Comparison of ENCODE assay signal across 20 mouse cellular contexts in the genomic region with DNA sequence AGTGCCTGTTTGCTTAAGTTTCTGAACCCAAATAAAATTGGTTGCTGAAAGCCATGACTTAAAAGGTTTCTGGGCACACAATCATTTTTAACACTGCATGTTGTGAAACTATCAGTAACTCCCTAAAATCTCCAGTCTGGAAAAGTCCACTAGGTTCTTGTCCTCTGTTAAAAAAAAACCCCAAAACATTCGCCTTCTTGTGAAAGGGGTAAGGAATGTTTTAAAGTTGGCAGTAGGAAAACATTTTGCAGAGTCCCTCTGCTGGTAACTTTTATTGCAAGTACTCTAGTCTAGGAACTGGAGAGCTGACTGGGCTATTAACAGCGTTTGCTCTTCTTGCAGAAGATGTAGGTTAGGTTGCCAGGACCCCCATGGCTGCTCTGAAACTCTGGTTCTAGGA.
A peak's percentile ranks its signal among the peaks of the same experiment; 100 is the strongest.
DNase-seq lines count a peak whose midpoint lies in the region; ATAC-seq and TF ChIP-seq lines count a peak whose summit lies in the region.
"Had no signal": no experiment of that assay in that cellular context is flagged by ENCODE, and none has a peak within 500 bp of the region (broad histone marks: within the 10 kb centered on the region; RNA-seq: fewer than 3 reads in every experiment).

No protein-coding gene starts in this region.

- intact Hi-C loops in heart, postnatal 14 days (cut with DNase I): no loop called here

- H3K27ac ChIP-seq in forebrain, postnatal 0 days (ENCODE audit: low read depth, low read length): no peak overlapping the region
- H3K27ac ChIP-seq in forebrain, embryonic 16.5 days (ENCODE audit: low read length): no peak overlapping the region
- peak overlapping the region; percentile 40; the same call in 1 of the 2 replicates for H3K27ac ChIP-seq in heart, embryonic 16.5 days (ENCODE audit: low read length)
- H3K27ac ChIP-seq in liver, adult 2 months (replicated peaks; ENCODE audit: insufficient read depth, low read depth, low read length): no peak overlapping the region
- no peak overlapping the region for H3K27ac ChIP-seq in liver, embryonic 12.5 days
- H3K27ac ChIP-seq: embryonic facial prominence, embryonic 12.5 days; limb, embryonic 12.5 days; liver, embryonic 14.5 days had no signal

- H3K4me3 ChIP-seq in forebrain, postnatal 0 days (ENCODE audit: low read depth, low read length): no peak overlapping the region
- H3K4me3 ChIP-seq in forebrain, embryonic 16.5 days (replicated peaks; ENCODE audit: low read length): no peak overlapping the region
- 0 out of 2 replicates have a peak overlapping the region, but pooled peaks have one; percentile 18 for H3K4me3 ChIP-seq in heart, embryonic 16.5 days (ENCODE audit: low read length)
- H3K4me3 ChIP-seq in liver, adult 2 months (ENCODE audit: insufficient read depth, low read depth, low read length): no peak overlapping the region
- no peak overlapping the region for H3K4me3 ChIP-seq in liver, embryonic 12.5 days
- H3K4me3 ChIP-seq: embryonic facial prominence, embryonic 12.5 days; limb, embryonic 12.5 days had no signal

- DNase-seq in forebrain, postnatal 0 days: no peak
- no peak for DNase-seq in heart, postnatal 14 days
- peak; percentile 59 for DNase-seq in liver, adult 2 months (ENCODE audit: extremely low read depth, low read depth, low spot score)
- DNase-seq in Patski (ENCODE audit: low read depth, low spot score): no peak
- DNase-seq in adrenal gland, adult (ENCODE audit: inconsistent age in 2 of 2, low spot score in 1 of 2): no peak
- DNase-seq: adrenal gland, adult 2 months; cerebellum, adult 8-10 months; kidney, adult 2 months; kidney, postnatal 14 days; right cerebral cortex, postnatal 25 days; thymus, adult 18-20 months had no signal

- no peaks in the 10 kb centered on the region for H3K27me3 ChIP-seq in forebrain, postnatal 0 days (ENCODE audit: insufficient read depth, low read length)
- no peaks in the 10 kb centered on the region for H3K27me3 ChIP-seq in forebrain, embryonic 16.5 days (replicated peaks; ENCODE audit: control insufficient read depth, insufficient read depth, low read length)
- H3K27me3 ChIP-seq in heart, embryonic 16.5 days (ENCODE audit: control insufficient read depth, insufficient read depth, low read length): no peaks in the 10 kb centered on the region
- no peaks in the 10 kb centered on the region for H3K27me3 ChIP-seq in liver, adult 2 months (ENCODE audit: control insufficient read depth, insufficient read depth, low read length)
- no peaks in the 10 kb centered on the region for H3K27me3 ChIP-seq in liver, embryonic 12.5 days (replicated peaks)
- no peaks in the 10 kb centered on the region for H3K27me3 ChIP-seq in Patski
- H3K27me3 ChIP-seq: CH12.LX; embryonic facial prominence, embryonic 12.5 days had no signal

- no peak overlapping the region for H3K4me2 ChIP-seq in forebrain, postnatal 0 days (ENCODE audit: low read depth)
- no peak overlapping the region for H3K4me2 ChIP-seq in forebrain, embryonic 16.5 days (ENCODE audit: low read length)
- H3K4me2 ChIP-seq in heart, embryonic 16.5 days (ENCODE audit: low read depth, low read length): peak overlapping the region; percentile 54
- H3K4me2 ChIP-seq in liver, embryonic 12.5 days: no peak overlapping the region
- H3K4me2 ChIP-seq: embryonic facial prominence, embryonic 12.5 days; limb, embryonic 12.5 days had no signal

- no peaks in the 10 kb centered on the region for H3K79me2 ChIP-seq in liver, adult 2 months (ENCODE audit: control insufficient read depth, insufficient read depth, low read length)

- no peak for ATAC-seq in forebrain, postnatal 0 days
- ATAC-seq in forebrain, embryonic 16.5 days: no peak
- ATAC-seq in heart, embryonic 16.5 days (replicated peaks; ENCODE audit: extremely low read depth, insufficient read depth, low FRiP score): no peak
- ATAC-seq in liver, embryonic 12.5 days: no peak
- ATAC-seq in Patski: no peak
- ATAC-seq: forebrain, embryonic 14.5 days; midbrain, embryonic 16.5 days had no signal

- WGBS in forebrain, postnatal 0 days: 37% methylated on average over 2 of the region's 2 CpGs
- WGBS in forebrain, embryonic 16.5 days: 44% methylated on average over 2 of the region's 2 CpGs
- WGBS in heart, embryonic 16.5 days: 31% methylated on average over 2 of the region's 2 CpGs
- WGBS in liver, adult 2 months: 41% methylated on average over 2 of the region's 2 CpGs
- 33% methylated on average over 2 of the region's 2 CpGs for WGBS in liver, embryonic 12.5 days (ENCODE audit: insufficient replicate concordance)

- peak; percentile 41 for TF ChIP-seq CTCF in forebrain, postnatal 0 days (IDR thresholded peaks at IDR 0.05; ENCODE audit: low read depth)
- TF ChIP-seq CTCF in liver, adult 2 months (IDR thresholded peaks at IDR 0.05; ENCODE audit: low read depth, low read length): no peak
- peak; percentile 7 for TF ChIP-seq CTCF in Patski (IDR thresholded peaks at IDR 0.05)

- H3K4me1 ChIP-seq in forebrain, postnatal 0 days (ENCODE audit: insufficient read depth): peaks cover 2% of the 10 kb centered on the region; the same call in 1 of the 2 replicates
- peaks cover 24% of the 10 kb centered on the region for H3K4me1 ChIP-seq in forebrain, embryonic 16.5 days (replicated peaks; ENCODE audit: control insufficient read depth, insufficient read depth, low read length)
- H3K4me1 ChIP-seq in heart, embryonic 16.5 days (ENCODE audit: control insufficient read depth, insufficient read depth, low read length): peaks cover 33% of the 10 kb centered on the region
- H3K4me1 ChIP-seq in liver, adult 2 months (ENCODE audit: control insufficient read depth, insufficient read depth, low read length): peaks cover 4% of the 10 kb centered on the region
- H3K4me1 ChIP-seq in liver, embryonic 12.5 days: no peaks in the 10 kb centered on the region

- POLR2A ChIA-PET in Patski (lab: Charles Lee): no interaction called here

- in situ Hi-C loops in Patski (cut with MboI; ENCODE audit: low pct_unique_long_range_greater_than_20kb): loop anchor here (25.0 kb wide), 1 partner anchor 474 kb away; no protein-coding TSS in a partner anchor

- no peaks in the 10 kb centered on the region for H3K36me3 ChIP-seq in forebrain, postnatal 0 days (ENCODE audit: insufficient read depth)
- no peaks in the 10 kb centered on the region for H3K36me3 ChIP-seq in forebrain, embryonic 16.5 days (ENCODE audit: control insufficient read depth, insufficient read depth)
- H3K36me3 ChIP-seq in heart, embryonic 16.5 days (ENCODE audit: control insufficient read depth, insufficient read depth): peaks cover 3% of the 10 kb centered on the region; the same call in 1 of the 2 replicates
- no peaks in the 10 kb centered on the region for H3K36me3 ChIP-seq in liver, adult 2 months (ENCODE audit: control insufficient read depth, insufficient read depth, low read length)
- H3K36me3 ChIP-seq in liver, embryonic 12.5 days: no peaks in the 10 kb centered on the region
- H3K36me3 ChIP-seq: embryonic facial prominence, embryonic 12.5 days; limb, embryonic 12.5 days had no signal

- CTCF ChIA-PET in Patski (lab: Charles Lee): interaction anchor here (1.4 kb wide), 1 partner anchor 259 kb away, joined by 3 read pairs; no protein-coding TSS in a partner anchor

- TF ChIP-seq POLR2A in liver, adult 2 months (IDR thresholded peaks at IDR 0.05; ENCODE audit: extremely low read depth, insufficient read depth, low read length): no peak

- H3K9ac ChIP-seq in forebrain, postnatal 0 days: no peak overlapping the region
- no peak overlapping the region for H3K9ac ChIP-seq in forebrain, embryonic 16.5 days (replicated peaks; ENCODE audit: low read depth, low read length)
- H3K9ac ChIP-seq in heart, embryonic 16.5 days (ENCODE audit: low read length): 0 out of 2 replicates have a peak overlapping the region, but pooled peaks have one; percentile 40
- H3K9ac ChIP-seq in liver, adult 2 months (ENCODE audit: low read depth, low read length): no peak overlapping the region
- H3K9ac ChIP-seq in liver, embryonic 12.5 days: no peak overlapping the region
- H3K9ac ChIP-seq: embryonic facial prominence, embryonic 12.5 days; limb, embryonic 12.5 days; liver, embryonic 14.5 days had no signal

- H3K9me3 ChIP-seq in forebrain, postnatal 0 days (ENCODE audit: low read length): no peaks in the 10 kb centered on the region
- no peaks in the 10 kb centered on the region for H3K9me3 ChIP-seq in forebrain, embryonic 16.5 days (ENCODE audit: control insufficient read depth, low read length)
- H3K9me3 ChIP-seq in heart, embryonic 16.5 days (replicated peaks; ENCODE audit: control insufficient read depth, low read length): no peaks in the 10 kb centered on the region
- H3K9me3 ChIP-seq in liver, embryonic 12.5 days (replicated peaks): no peaks in the 10 kb centered on the region
- H3K9me3 ChIP-seq: embryonic facial prominence, embryonic 12.5 days; limb, embryonic 12.5 days had no signal
